Mouse (Mus musculus) forebrain, embryonic 11.5 days (tissue): ENCODE measurements around the gene Ociad1. TPM values are rescaled to one million over a fixed set of nuclear protein-coding genes. Genes with fewer than 3 reads are reported as not detected.

Experiments
- ATAC-seq: fragments of 200-750 bp; cut with Nextera tagmentation; replicated peaks from 2 replicates; pipeline ENCODE4 v1.8.0; 2017; ENCODE audit warnings: moderate TSS enrichment; ENCODE audit not compliant: low FRiP score
- DNase-seq: peaks from one replicate; pipeline ENCODE4 v3.0.0-alpha.2; 2017; ENCODE audit warnings: low spot score
- H3K27ac ChIP-seq: fragments of 300-500 bp; sonication (generic); 2 replicates; pipeline ENCODE4 v1.5.1; 2014; ENCODE audit warnings: low read depth, low read length
- H3K27me3 ChIP-seq: fragments of 300-500 bp; sonication (generic); 2 replicates; pipeline ENCODE4 v1.6.1; 2014; ENCODE audit warnings: mild to moderate bottlenecking, low read length, mixed read lengths; ENCODE audit not compliant: control insufficient read depth, insufficient read depth
- H3K36me3 ChIP-seq: fragments of 300-500 bp; sonication (generic); 2 replicates; pipeline ENCODE4 v1.6.1; 2014; ENCODE audit warnings: mild to moderate bottlenecking, low read length, moderate library complexity, mixed read lengths; ENCODE audit not compliant: control insufficient read depth, insufficient read depth
- H3K4me1 ChIP-seq: fragments of 300-500 bp; sonication (generic); replicated peaks from 2 replicates; pipeline ENCODE4 v1.6.1; 2014; ENCODE audit warnings: low read length, mixed read lengths; ENCODE audit not compliant: control insufficient read depth, insufficient read depth
- H3K4me2 ChIP-seq: fragments of 300-500 bp; sonication (generic); 2 replicates; pipeline ENCODE4 v1.6.1; 2014; ENCODE audit warnings: low read depth, mild to moderate bottlenecking, low read length, moderate library complexity, mixed read lengths; ENCODE audit not compliant: severe bottlenecking
- H3K4me3 ChIP-seq: fragments of 300-500 bp; sonication (generic); 2 replicates; pipeline ENCODE4 v1.5.1; 2014; ENCODE audit warnings: low read depth, low read length
- H3K9ac ChIP-seq: fragments of 300-500 bp; sonication (generic); 2 replicates; pipeline ENCODE4 v1.6.1; 2014; ENCODE audit warnings: low read length
- H3K9me3 ChIP-seq: fragments of 300-500 bp; sonication (generic); 2 replicates; pipeline ENCODE4 v1.6.1; 2016; ENCODE audit warnings: low read length, mixed read lengths; ENCODE audit not compliant: control insufficient read depth
- WGBS: fragments of 180-500 bp; shearing (Covaris S2); extraction: QIAGEN DNeasy Blood & Tissue Kit; methylation state at CpG from one replicate; pipeline ENCODE4 v1.1.7; 2014; 5-methylcytosine and 5-hydroxymethylcytosine counted together
- polyA plus RNA-seq: library from polyadenylated mRNA; unstranded; fragments of >200 nt; fragmentation: Nextera tagmentation; extraction: Ambion mirVana; gene quantifications from 2 replicates; pipeline ENCODE4 v1.2.1, GENCODE M21; 2014

Gene Ociad1
- polyA plus RNA-seq, 1 experiment from 2014 or later, result 143 TPM

DNA sequence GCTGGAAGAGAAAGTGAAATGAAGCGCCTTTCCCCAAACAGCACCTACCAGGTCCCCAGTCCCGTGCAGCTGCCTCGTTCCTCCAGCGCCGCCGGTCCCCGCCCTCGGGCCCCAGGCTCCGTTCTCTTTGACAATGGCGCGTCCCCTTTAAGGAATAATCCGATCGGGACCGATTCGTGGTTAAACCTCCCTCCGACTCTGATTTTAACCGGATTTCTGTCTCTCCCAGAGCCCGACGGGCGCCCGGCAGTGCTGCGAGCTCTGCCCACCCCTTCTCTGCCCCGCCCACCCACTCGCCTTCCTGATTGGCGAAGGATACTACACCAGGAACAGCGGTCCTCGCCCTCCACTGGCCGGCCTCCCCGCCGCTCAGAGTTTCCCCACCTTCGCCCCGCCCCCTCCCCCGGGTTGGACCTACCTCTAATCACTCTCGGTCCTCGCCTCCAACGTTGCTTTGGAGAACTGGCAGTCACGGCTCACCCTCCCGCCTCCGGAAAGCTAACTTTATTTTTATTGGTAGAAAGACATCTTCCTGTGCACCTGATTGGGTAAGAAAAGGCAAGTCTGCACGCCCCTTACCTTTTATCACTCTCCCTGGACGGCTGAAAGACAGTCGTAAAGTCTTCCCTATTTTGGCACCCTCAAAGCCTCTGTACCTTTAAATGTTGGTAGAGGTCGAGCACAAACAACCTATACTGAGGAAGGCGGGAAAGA is 36.1 kb upstream of the Ociad1 start, which contains the start of gene Fryl:
Gene Fryl (minus strand): TSS at position 268 of the 714 bp plus-strand sequence.
- no peaks in the 10 kb centered on the region for H3K9me3 ChIP-seq
- H3K36me3 ChIP-seq, result no peaks in the 10 kb centered on the region
- peak within 1 kb of the TSS; percentile 95 for H3K9ac ChIP-seq
- peak; percentile 100 for DNase-seq
- H3K4me1 ChIP-seq, result no peaks in the 10 kb centered on the region
- H3K27me3 ChIP-seq, result no peaks in the 10 kb centered on the region
- peak within 1 kb of the TSS; percentile 66 for H3K4me2 ChIP-seq
- peak within 1 kb of the TSS; percentile 91 for H3K27ac ChIP-seq
- 1% methylated on average over 43 of the region's 44 CpGs for WGBS
- ATAC-seq, result peak; percentile 98
- H3K4me3 ChIP-seq, result peak within 1 kb of the TSS; percentile 95

DNA sequence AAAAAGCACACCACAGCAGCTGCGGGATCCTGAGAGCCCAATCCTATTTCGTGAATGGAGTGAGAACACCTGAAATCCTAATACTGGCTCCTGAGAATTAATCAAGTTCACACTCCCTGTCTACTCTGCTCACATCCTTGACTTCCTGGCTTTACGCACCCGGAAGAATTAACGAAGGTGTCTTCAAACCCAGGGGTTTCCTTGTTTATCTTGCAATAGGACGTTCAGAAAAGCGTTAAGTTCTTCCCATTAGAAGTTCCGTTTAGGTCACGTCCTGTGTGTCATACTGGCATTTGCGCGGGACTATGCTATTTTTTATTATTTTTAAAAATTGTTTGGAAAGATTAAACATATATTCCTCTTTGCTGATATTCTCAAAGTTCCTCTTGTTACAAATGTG is 35.5 kb upstream of the Ociad1 start:
- Histone ChIP-seq H3K36me3 (no peaks in the 10 kb centered on the region), H3K4me3 (peak overlapping the region; percentile 95), H3K27me3 (no peaks in the 10 kb centered on the region), H3K4me2 (peak overlapping the region; percentile 54), H3K27ac (no peak overlapping the region), H3K9ac (peak overlapping the region; percentile 48; the same call in 1 of the 2 replicates), H3K4me1 (no peaks in the 10 kb centered on the region), H3K9me3 (no peaks in the 10 kb centered on the region)
- WGBS, result 4% methylated on average over 11 of the region's 11 CpGs
- ATAC-seq (peak; percentile 4; the same call in 1 of the 2 replicates), DNase-seq (no peak)

DNA sequence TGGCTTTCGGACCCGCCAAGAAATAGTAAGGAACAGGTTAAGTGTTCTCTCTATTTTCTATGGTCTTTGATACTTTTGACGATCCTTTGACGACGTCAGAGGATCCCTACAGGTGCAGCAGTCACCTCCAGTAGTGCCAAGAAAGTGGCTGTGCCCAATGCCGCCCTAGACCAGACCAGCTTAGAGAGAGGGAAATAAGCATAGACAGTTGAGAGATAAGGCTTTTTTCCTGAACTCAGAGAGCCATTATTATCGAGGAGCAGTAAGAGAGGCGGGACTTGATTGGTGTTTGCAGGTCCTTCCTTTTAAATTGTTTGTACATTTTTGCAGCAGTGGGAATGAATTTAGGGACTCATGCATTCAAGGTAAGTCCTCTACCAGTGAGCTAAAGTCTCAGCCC is 34.9 kb upstream of the Ociad1 start:
- DNase-seq, result no peak
- Histone ChIP-seq H3K4me1 (no peaks in the 10 kb centered on the region), H3K4me3 (no peak overlapping the region), H3K27me3 (no peaks in the 10 kb centered on the region), H3K9ac (no peak overlapping the region), H3K27ac (no peak overlapping the region), H3K36me3 (no peaks in the 10 kb centered on the region), H3K4me2 (no peak overlapping the region; the same call in 1 of the 2 replicates), H3K9me3 (no peaks in the 10 kb centered on the region)
- ATAC-seq, result no peak
- WGBS, result 54% methylated on average over 8 of the region's 8 CpGs

DNA sequence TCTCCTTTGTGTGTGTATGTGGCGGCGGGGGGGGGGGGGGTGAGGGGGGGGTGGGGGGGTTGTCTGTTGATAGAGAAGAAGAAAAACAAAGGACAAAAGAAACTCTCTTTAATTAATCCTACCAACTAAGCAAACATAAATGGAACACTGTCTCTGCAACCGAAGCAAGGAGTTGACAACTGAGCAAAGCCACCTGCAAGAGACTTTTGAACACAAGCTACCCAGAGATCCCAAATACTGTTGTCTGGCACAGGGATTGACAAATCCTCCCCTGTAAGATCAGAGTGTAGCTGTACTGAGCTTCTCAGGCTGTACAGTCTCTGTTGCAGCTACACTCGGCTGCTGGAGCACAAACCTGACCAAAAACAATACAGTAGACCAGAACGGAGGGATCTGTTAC is 28.5 kb upstream of the Ociad1 start:
- no peak overlapping the region for H3K27ac ChIP-seq
- no peak overlapping the region for H3K4me2 ChIP-seq
- ATAC-seq (no peak), DNase-seq (no peak)
- no peak overlapping the region for H3K4me3 ChIP-seq
- no peaks in the 10 kb centered on the region for H3K4me1 ChIP-seq
- WGBS, result 71% methylated on average over 5 of the region's 5 CpGs
- no peaks in the 10 kb centered on the region for H3K36me3 ChIP-seq
- no peak overlapping the region for H3K9ac ChIP-seq
- no peaks in the 10 kb centered on the region for H3K27me3 ChIP-seq
- no peaks in the 10 kb centered on the region for H3K9me3 ChIP-seq

DNA sequence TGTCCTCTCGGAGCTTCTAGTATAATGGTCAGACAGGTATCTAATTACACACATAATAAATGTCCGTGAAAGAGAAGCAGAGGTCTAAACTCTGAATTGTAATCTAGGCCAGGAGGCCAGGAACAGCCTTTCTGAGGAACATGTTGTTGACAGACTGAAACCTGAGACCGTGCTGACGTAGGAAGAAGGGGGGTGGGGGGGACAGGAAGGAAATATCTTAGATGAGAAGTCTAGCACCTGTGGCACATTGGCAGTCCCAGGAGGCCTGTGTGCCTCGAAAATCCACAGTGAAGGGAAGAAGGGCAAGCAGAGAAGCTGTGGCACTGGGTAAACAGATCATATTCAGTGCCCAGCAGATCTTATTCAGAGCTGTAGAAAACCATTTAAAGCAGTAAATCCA is 27.1 kb upstream of the Ociad1 start:
- WGBS, result 73% methylated on average over 5 of the region's 5 CpGs
- no peak overlapping the region for H3K4me2 ChIP-seq
- no peak overlapping the region for H3K9ac ChIP-seq
- H3K27me3 ChIP-seq, result no peaks in the 10 kb centered on the region
- ATAC-seq, result no peak
- no peak overlapping the region for H3K4me3 ChIP-seq
- no peaks in the 10 kb centered on the region for H3K4me1 ChIP-seq
- no peaks in the 10 kb centered on the region for H3K9me3 ChIP-seq
- DNase-seq, result no peak
- H3K27ac ChIP-seq, result no peak overlapping the region
- H3K36me3 ChIP-seq, result no peaks in the 10 kb centered on the region

DNA sequence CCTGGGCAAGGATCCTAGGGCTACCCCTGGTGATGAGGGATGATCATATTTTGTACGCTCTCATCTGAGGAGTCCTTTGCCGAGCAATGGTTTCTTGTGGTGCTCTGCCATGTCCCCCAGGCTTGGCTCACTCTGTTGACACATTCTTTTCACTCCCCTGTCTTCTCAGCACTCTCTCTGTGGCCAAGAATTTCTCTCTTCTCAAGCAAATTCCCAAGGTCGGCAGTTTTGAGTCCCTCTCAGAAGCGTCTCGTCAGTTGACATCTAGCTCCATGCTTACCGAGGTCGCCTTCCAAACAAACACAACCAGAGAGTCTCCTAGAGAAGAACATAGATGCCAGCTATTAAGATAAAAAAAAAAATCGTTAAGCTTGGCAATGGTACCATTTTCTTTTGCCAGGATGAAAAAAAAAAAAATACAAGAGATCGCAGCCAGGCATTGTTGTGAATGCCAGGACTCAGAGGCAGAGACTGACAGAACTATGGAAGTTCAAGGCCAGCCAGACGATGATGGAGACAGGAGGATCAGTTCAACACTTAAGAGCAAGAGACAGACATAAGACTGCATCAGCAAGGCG is 23.9 kb upstream of the Ociad1 start:
- Histone ChIP-seq H3K4me2 (no peak overlapping the region), H3K4me3 (no peak overlapping the region), H3K36me3 (no peaks in the 10 kb centered on the region), H3K9ac (no peak overlapping the region), H3K4me1 (no peaks in the 10 kb centered on the region), H3K9me3 (no peaks in the 10 kb centered on the region), H3K27me3 (no peaks in the 10 kb centered on the region), H3K27ac (no peak overlapping the region)
- ATAC-seq, result no peak
- WGBS, result 87% methylated on average over 11 of the region's 11 CpGs
- no peak for DNase-seq

DNA sequence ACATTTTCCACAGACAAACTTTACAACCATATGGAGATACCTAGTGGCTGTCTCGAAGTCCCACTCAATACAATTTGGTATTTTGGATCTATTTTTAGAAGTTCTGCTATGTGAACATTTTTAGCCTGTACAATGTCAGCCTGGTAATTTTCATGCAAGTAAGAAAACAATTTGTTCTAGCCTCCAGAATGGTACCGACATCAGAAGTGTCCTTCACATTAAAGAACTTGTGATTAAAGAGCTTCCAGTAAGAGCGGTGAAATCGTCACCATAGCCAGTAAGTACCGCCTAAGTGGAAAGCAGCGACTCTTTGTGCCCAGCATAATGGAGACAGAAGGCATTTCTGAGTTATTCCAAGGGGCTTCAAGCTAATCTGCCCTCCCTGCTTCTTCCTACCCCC is 22.0 kb upstream of the Ociad1 start:
- no peak overlapping the region for H3K4me2 ChIP-seq

DNA sequence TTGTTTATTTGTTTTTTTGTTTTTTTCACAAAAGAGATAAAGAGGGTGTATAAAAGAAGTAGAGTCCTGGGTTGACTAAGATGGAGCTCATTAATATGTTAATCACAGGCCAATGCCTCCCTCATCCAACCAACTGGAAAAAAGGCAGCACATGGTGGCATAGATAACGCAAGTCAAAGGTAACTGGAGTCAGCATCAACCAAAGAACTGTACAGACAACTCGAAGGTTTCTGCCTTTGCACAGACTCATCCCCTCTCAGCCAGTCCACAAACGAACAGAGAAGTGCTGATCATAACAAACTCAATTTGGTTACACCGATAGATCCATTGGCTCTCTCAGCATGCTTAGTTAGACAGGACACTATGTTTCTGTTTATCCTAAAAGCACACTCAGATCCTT is 19.4 kb upstream of the Ociad1 start:
- no peaks in the 10 kb centered on the region for H3K9me3 ChIP-seq
- DNase-seq, result no peak
- H3K4me2 ChIP-seq, result no peak overlapping the region
- no peak overlapping the region for H3K27ac ChIP-seq
- H3K27me3 ChIP-seq, result no peaks in the 10 kb centered on the region
- WGBS, result 71% methylated on average over 4 of the region's 4 CpGs
- no peaks in the 10 kb centered on the region for H3K36me3 ChIP-seq
- ATAC-seq, result no peak
- no peaks in the 10 kb centered on the region for H3K4me1 ChIP-seq
- no peak overlapping the region for H3K4me3 ChIP-seq
- H3K9ac ChIP-seq, result no peak overlapping the region

More for the DNA sequence above, 22.0 kb upstream of the Ociad1 start:
- Histone ChIP-seq H3K27ac (no peak overlapping the region), H3K4me3 (no peak overlapping the region), H3K4me1 (no peaks in the 10 kb centered on the region), H3K27me3 (no peaks in the 10 kb centered on the region), H3K9ac (no peak overlapping the region), H3K36me3 (no peaks in the 10 kb centered on the region), H3K9me3 (no peaks in the 10 kb centered on the region)
- DNase-seq (no peak), ATAC-seq (no peak)
- WGBS, result 82% methylated on average over 6 of the region's 6 CpGs

DNA sequence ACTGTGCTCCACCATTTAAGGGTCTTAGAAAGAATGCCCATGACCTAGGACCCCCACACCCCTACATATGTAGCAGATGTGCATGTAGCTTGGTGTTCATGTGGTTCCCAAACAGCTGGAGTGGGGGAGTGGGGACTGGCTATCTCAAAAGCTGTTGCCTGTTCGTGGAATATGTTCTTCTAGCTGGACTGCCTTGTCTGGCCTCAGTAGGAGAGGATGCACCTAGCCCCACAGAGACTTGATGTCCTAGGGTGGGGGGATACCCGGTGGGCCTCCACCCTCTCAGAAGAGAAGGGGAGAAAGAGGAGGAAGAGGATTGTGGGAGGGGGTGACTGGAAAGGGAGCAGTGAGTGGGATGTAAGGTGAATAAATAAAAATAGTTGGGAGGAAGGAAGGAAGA is 17.6 kb upstream of the Ociad1 start:
- Histone ChIP-seq H3K4me1 (peaks cover 3% of the 10 kb centered on the region; the same call in 1 of the 2 replicates), H3K9me3 (no peaks in the 10 kb centered on the region), H3K4me3 (no peak overlapping the region), H3K36me3 (no peaks in the 10 kb centered on the region), H3K9ac (no peak overlapping the region), H3K4me2 (no peak overlapping the region), H3K27me3 (no peaks in the 10 kb centered on the region), H3K27ac (no peak overlapping the region)
- 83% methylated on average over 2 of the region's 2 CpGs for WGBS
- ATAC-seq (no peak), DNase-seq (no peak)
